Mouse (Mus musculus): ENCODE measurements around the gene Sec16a.
A peak's percentile ranks its signal among the peaks of the same experiment; 100 is the strongest.

Gene Sec16a

GRCm38 (mm10) chr2:26437221-26437620 lies 7.8 kb downstream of the Sec16a start:
- DNase-seq = no peak

- DNase-seq = no peak
Observed at GRCm38 (mm10) chr2:26434791-26435572, 10.0 kb downstream of the Sec16a start.

- no peak for DNase-seq
Observed at GRCm38 (mm10) chr2:26429851-26430250, 15.2 kb downstream of the Sec16a start.

GRCm38 (mm10) chr2:26424541-26424940 lies 20.5 kb downstream of the Sec16a start:
- no peak for DNase-seq

GRCm38 (mm10) chr2:26423086-26423485 lies 21.9 kb downstream of the Sec16a start:
- no peak for DNase-seq

GRCm38 (mm10) chr2:26421969-26422368 lies 23.0 kb downstream of the Sec16a start:
- DNase-seq = no peak

- no peak for DNase-seq
Observed at GRCm38 (mm10) chr2:26418120-26418519, 26.9 kb downstream of the Sec16a start.

GRCm38 (mm10) chr2:26417066-26417465 lies 27.9 kb downstream of the Sec16a start:
- DNase-seq = no peak

GRCm38 (mm10) chr2:26410931-26411411 lies 34.0 kb downstream of the Sec16a start:
- no peak for DNase-seq

- DNase-seq = peak; percentile 40
Observed at GRCm38 (mm10) chr2:26410091-26410490, 34.9 kb downstream of the Sec16a start.

GRCm38 (mm10) chr2:26409362-26409761 lies 35.7 kb downstream of the Sec16a start:
- no peak for DNase-seq

- peak; percentile 97 for DNase-seq
Observed at GRCm38 (mm10) chr2:26408515-26409356, 36.3 kb downstream of the Sec16a start, which contains the start of gene Inpp5e. Inpp5e (minus strand) TSS chr2:26409203.

- DNase-seq = no peak
Observed at GRCm38 (mm10) chr2:26403306-26403705, 41.7 kb downstream of the Sec16a start.

- DNase-seq = peak; percentile 37
Observed at GRCm38 (mm10) chr2:26402265-26402664, 42.8 kb downstream of the Sec16a start.

GRCm38 (mm10) chr2:26401023-26401422 lies 44.0 kb downstream of the Sec16a start:
- no peak for DNase-seq

GRCm38 (mm10) chr2:26400296-26400695 lies 44.7 kb downstream of the Sec16a start:
- DNase-seq = no peak

- DNase-seq = no peak
Observed at GRCm38 (mm10) chr2:26399647-26400046, 45.4 kb downstream of the Sec16a start.

GRCm38 (mm10) chr2:26398978-26399377 lies 46.0 kb downstream of the Sec16a start:
- no peak for DNase-seq

GRCm38 (mm10) chr2:26391617-26392016 lies 53.4 kb downstream of the Sec16a start:
- no peak for DNase-seq

GRCm38 (mm10) chr2:26390954-26391353 lies 54.1 kb downstream of the Sec16a start:
- DNase-seq = no peak

- peak; percentile 77 for DNase-seq
Observed at GRCm38 (mm10) chr2:26389154-26389690, 55.8 kb downstream of the Sec16a start, which contains the start of the genes Entr1 and Pmpca. Entr1 (minus strand) TSS chr2:26389316. Pmpca (plus strand) TSS chr2:26389339.

GRCm38 (mm10) chr2:26388682-26389153 lies 56.3 kb downstream of the Sec16a start:
- peak; percentile 35 for DNase-seq

- no peak for DNase-seq
Observed at GRCm38 (mm10) chr2:26387713-26388112, 57.3 kb downstream of the Sec16a start.
